Mouse (Mus musculus) CH12.LX (cell line): ENCODE data around the gene Rps23. TPM values are rescaled to one million over a fixed set of nuclear protein-coding genes. Genes with fewer than 3 reads are reported as not detected.

Source experiments
- DNase-seq: peaks from one replicate; pipeline ENCODE4 v3.0.0-alpha.2; 2013; ENCODE audit errors: extremely low read depth
- H3K27ac ChIP-seq: 2 replicates; pipeline ENCODE4 v1.5.1; 2012; ENCODE audit warnings: low read depth, mild to moderate bottlenecking, control low read depth, moderate library complexity; ENCODE audit not compliant: insufficient read depth
- H3K27me3 ChIP-seq: replicated peaks from 2 replicates; pipeline ENCODE3; 2012; ENCODE audit warnings: inconsistent platforms
- H3K36me3 ChIP-seq, 2 experiments: replicated peaks in 1 of 2; 2 replicates each; pipeline versions ENCODE3 to v1.6.1; 2012; ENCODE audit warnings: inconsistent platforms in 1 of 2, low read length in 1 of 2, mild to moderate bottlenecking in 1 of 2, mixed read lengths in 1 of 2, moderate library complexity in 1 of 2; ENCODE audit not compliant: control insufficient read depth in 1 of 2, insufficient read depth in 1 of 2
- H3K4me1 ChIP-seq, 2 experiments: 2 replicates each; pipeline ENCODE4 v1.6.1; 2012; ENCODE audit warnings: inconsistent platforms in 1 of 2, moderate library complexity in 1 of 2; ENCODE audit not compliant: insufficient read depth in 2 of 2, control insufficient read depth in 1 of 2
- H3K4me2 ChIP-seq: 2 replicates; pipeline ENCODE4 v1.6.1; 2012; ENCODE audit warnings: low read depth, mild to moderate bottlenecking, control low read depth; ENCODE audit not compliant: poor library complexity, insufficient read depth, severe bottlenecking
- H3K4me3 ChIP-seq, 3 experiments: fragments of 150-350 bp in 1 of 3; sonication (generic) in 1 of 3; replicated peaks in 1 of 3; 2 replicates each; pipeline versions ENCODE3 to v1.5.1; 2011 to 2012; ENCODE audit warnings: low read depth in 2 of 3, low read length in 2 of 3, mild to moderate bottlenecking in 2 of 3, moderate library complexity in 2 of 3, control low read depth in 1 of 3, improper control_type of control experiment in 1 of 3, inconsistent platforms in 1 of 3, mixed read lengths in 1 of 3; ENCODE audit not compliant: poor library complexity in 1 of 3
- H3K79me2 ChIP-seq: replicated peaks from 2 replicates; pipeline ENCODE4 v1.6.1; 2012; ENCODE audit warnings: mild to moderate bottlenecking, moderate library complexity; ENCODE audit not compliant: control insufficient read depth, poor library complexity, insufficient read depth, severe bottlenecking; ENCODE audit errors: extremely low read depth
- H3K9ac ChIP-seq: 2 replicates; pipeline ENCODE4 v1.6.1; 2012; ENCODE audit warnings: low read depth, mild to moderate bottlenecking, control low read depth, moderate library complexity; ENCODE audit not compliant: insufficient read depth
- H3K9me3 ChIP-seq: replicated peaks from 2 replicates; pipeline ENCODE3; 2012; ENCODE audit warnings: low read length, inconsistent platforms, mixed read lengths
- BHLHE40 ChIP-seq: IDR thresholded peaks from 2 replicates; pipeline ENCODE4 v1.6.1; 2011; ENCODE audit warnings: mild to moderate bottlenecking, low read depth, low read length, improper control_type of control experiment
- ELF1 ChIP-seq: IDR thresholded peaks from 2 replicates; pipeline ENCODE4 v1.6.1; 2014; ENCODE audit warnings: low read depth, mild to moderate bottlenecking, inconsistent platforms, low read length, improper control_type of control experiment
- EP300 ChIP-seq: IDR thresholded peaks from 2 replicates; pipeline ENCODE4 v1.6.1; 2011; ENCODE audit warnings: low read length, improper control_type of control experiment
- IRF4 ChIP-seq: IDR thresholded peaks from 2 replicates; pipeline ENCODE4 v1.6.1; 2014; ENCODE audit warnings: low read depth, mild to moderate bottlenecking, inconsistent platforms, low read length, improper control_type of control experiment
- JUN ChIP-seq: IDR thresholded peaks from 2 replicates; pipeline ENCODE4 v1.6.1; 2011; ENCODE audit warnings: low read depth, mild to moderate bottlenecking, low read length, improper control_type of control experiment, moderate library complexity; ENCODE audit not compliant: insufficient read depth
- KAT2A ChIP-seq: IDR thresholded peaks from 2 replicates; pipeline ENCODE4 v1.6.1; 2012; ENCODE audit warnings: low read length, improper control_type of control experiment, inconsistent platforms; ENCODE audit not compliant: insufficient replicate concordance
- MAX ChIP-seq: IDR thresholded peaks from 2 replicates; pipeline ENCODE4 v1.6.1; 2011; ENCODE audit warnings: low read length, improper control_type of control experiment
- MEF2A ChIP-seq: IDR thresholded peaks from 2 replicates; pipeline ENCODE4 v1.6.1; 2014; ENCODE audit warnings: low read depth, mild to moderate bottlenecking, inconsistent platforms, low read length, improper control_type of control experiment, borderline replicate concordance
- MXI1 ChIP-seq: IDR thresholded peaks from 2 replicates; pipeline ENCODE4 v1.6.1; 2011; ENCODE audit warnings: mild to moderate bottlenecking, low read depth, low read length, improper control_type of control experiment
- MYC ChIP-seq: IDR thresholded peaks from 2 replicates; pipeline ENCODE4 v1.6.1; 2011; ENCODE audit warnings: low read depth, mild to moderate bottlenecking, improper control_type of control experiment, low read length
- NELFE ChIP-seq: IDR thresholded peaks from 2 replicates; pipeline ENCODE4 v1.6.1; 2011; ENCODE audit warnings: low read depth, low read length, improper control_type of control experiment
- POLR2A ChIP-seq: IDR thresholded peaks from 2 replicates; pipeline ENCODE4 v1.6.1; 2011; ENCODE audit warnings: low read depth, mild to moderate bottlenecking, improper control_type of control experiment, low read length
- RAD21 ChIP-seq: IDR thresholded peaks from 2 replicates; pipeline ENCODE4 v1.6.1; 2011; ENCODE audit warnings: low read depth, mild to moderate bottlenecking, low read length, improper control_type of control experiment, moderate library complexity
- SMC3 ChIP-seq: IDR thresholded peaks from 2 replicates; pipeline ENCODE4 v1.6.1; 2011; ENCODE audit warnings: low read depth, low read length, improper control_type of control experiment
- TCF12 ChIP-seq: IDR thresholded peaks from 2 replicates; pipeline ENCODE4 v1.6.1; 2014; ENCODE audit warnings: low read depth, mild to moderate bottlenecking, inconsistent platforms, low read length, improper control_type of control experiment
- UBTF ChIP-seq: IDR thresholded peaks from 2 replicates; pipeline ENCODE4 v1.6.1; 2012; ENCODE audit warnings: low read depth, mild to moderate bottlenecking, inconsistent platforms, low read length, improper control_type of control experiment, moderate library complexity
- USF2 ChIP-seq: conservative IDR thresholded peaks from 2 replicates; pipeline ENCODE4 v1.6.1; 2011; ENCODE audit warnings: low read depth, low read length, improper control_type of control experiment
- ZC3H11A ChIP-seq: IDR thresholded peaks from 2 replicates; pipeline ENCODE4 v1.6.1; 2012; ENCODE audit warnings: low read depth, mild to moderate bottlenecking, inconsistent platforms, low read length, improper control_type of control experiment
- dilution Hi-C: fragments of 300-500 bp; cut with MboI; formaldehyde crosslinking; loops from 2 replicates; pipeline ENCODE4 v1.14.3; 2020; ENCODE audit warnings: low sequenced_read_pairs; ENCODE audit not compliant: extremely low pct_unique_long_range_greater_than_20kb, extremely low pct_ligation_motif_present
- in situ Hi-C: fragments of 300-500 bp; cut with MboI; formaldehyde crosslinking; loops from 3 replicates; pipeline ENCODE4 v1.14.3; 2019; ENCODE audit warnings: low sequenced_read_pairs, low pct_ligation_motif_present, low pct_unique_long_range_greater_than_20kb, mixed read lengths
- polyA plus RNA-seq: library from polyadenylated mRNA; unstranded; fragments of >175 nt; gene quantifications from 2 replicates; pipeline ENCODE4 v1.2.1, GENCODE M21; 2012; ENCODE audit warnings: low read depth; ENCODE audit not compliant: insufficient read length
- total RNA-seq, 2 experiments: library from RNA; depleted of rRNA; stranded (reverse); fragments of 300-350 nt in 1 of 2; fragments of >200 nt in 1 of 2; gene quantifications; 2 replicates each; pipeline ENCODE4 v1.2.3; 2012 to 2014

Gene Rps23
- total and polyA plus RNA-seq, 3 experiments, result 1,042 to 2,005 (median 1,970) TPM

DNA sequence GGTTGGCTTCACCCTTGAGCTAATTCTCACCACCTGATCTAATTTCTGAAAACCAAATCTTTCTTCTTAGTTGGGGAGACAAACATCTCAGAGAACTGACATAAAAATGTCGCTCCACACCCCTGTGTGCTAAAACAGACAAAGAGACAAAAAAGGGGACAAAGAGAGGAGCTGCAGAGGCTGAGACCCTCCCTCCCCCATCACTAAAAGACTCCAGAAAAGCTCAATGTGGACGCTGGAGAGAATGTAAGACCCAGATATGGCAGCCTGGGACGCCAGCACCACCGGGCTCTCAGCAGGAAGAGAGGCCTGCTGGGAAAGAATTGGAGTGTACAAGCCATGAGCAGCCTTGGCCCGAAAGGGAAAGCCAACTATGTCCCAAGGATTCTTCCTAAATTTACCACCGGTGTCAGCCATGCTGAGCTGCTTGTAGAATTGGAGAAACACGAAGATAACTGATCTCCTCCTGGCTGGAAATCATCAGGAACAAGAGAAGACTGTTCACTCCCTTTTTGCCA is 9.0 kb upstream of the Rps23 start:
- Histone ChIP-seq H3K27ac (no peak overlapping the region), H3K9me3 (no peaks in the 10 kb centered on the region), H3K4me3 (no peak overlapping the region), H3K4me1 (no peaks in the 10 kb centered on the region), H3K4me2 (no peak overlapping the region), H3K36me3 (no peaks in the 10 kb centered on the region), H3K27me3 (no peaks in the 10 kb centered on the region), H3K9ac (no peak overlapping the region), H3K79me2 (no peaks in the 10 kb centered on the region)
- no peak for DNase-seq
- TF ChIP-seq MYC (no peak), SMC3 (no peak), NELFE (no peak), MEF2A (no peak), BHLHE40 (no peak), IRF4 (no peak), UBTF (no peak), MAX (no peak), ZC3H11A (no peak), JUN (no peak), ELF1 (no peak), EP300 (no peak), RAD21 (no peak), TCF12 (no peak), POLR2A (no peak), MXI1 (no peak), USF2 (no peak), KAT2A (no peak)
- dilution Hi-C loops, result no loop called here
- in situ Hi-C loops, result no loop called here

DNA sequence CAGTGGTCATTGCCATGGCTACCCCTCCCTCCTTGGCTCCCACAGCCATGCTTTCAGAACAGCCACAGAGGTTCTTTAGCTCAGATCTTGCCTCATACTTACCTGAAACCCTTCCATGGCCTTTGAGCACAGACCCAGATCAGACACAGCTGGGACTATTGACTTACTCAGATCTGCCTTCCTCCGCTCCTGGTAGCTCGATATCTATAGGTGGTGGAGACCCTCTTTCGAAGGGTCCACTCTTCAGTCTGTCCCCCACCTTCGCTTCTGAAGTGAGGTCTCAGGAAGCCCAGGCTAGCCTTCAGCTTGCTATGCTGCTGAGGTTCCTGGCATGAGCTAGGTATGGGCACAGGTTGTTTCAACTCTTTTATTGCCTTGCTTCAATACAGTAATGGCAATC is 8.0 kb upstream of the Rps23 start:
- no peak overlapping the region for H3K4me3 ChIP-seq
- no peaks in the 10 kb centered on the region for H3K79me2 ChIP-seq
- dilution Hi-C loops (no loop called here), in situ Hi-C loops (no loop called here)
- no peak overlapping the region for H3K27ac ChIP-seq
- H3K4me2 ChIP-seq, result no peak overlapping the region
- TF ChIP-seq SMC3 (no peak), MXI1 (no peak)
- TF ChIP-seq, all 38 proteins: peak for 0
- Histone ChIP-seq H3K27me3 (no peaks in the 10 kb centered on the region), H3K9me3 (no peaks in the 10 kb centered on the region), H3K9ac (no peak overlapping the region), H3K4me1 (no peaks in the 10 kb centered on the region), H3K36me3 (no peaks in the 10 kb centered on the region)
- DNase-seq, result no peak
